Mouse (Mus musculus) heart, postnatal 14 days (tissue): ENCODE data around the gene Tescl. TPM values are rescaled to one million over a fixed set of nuclear protein-coding genes. Genes with fewer than 3 reads are reported as not detected.

ENCODE experiments used
- DNase-seq, 2 experiments: peaks; one replicate each; pipeline ENCODE4 v3.0.0; 2021 to 2022
- intact Hi-C: fragments of 180-260 bp; cut with DNase I; formaldehyde crosslinking; loops from one replicate; pipeline ENCODE4 v1.15.1; 2025
- total RNA-seq, 2 experiments: library from RNA; stranded (reverse); gene quantifications; 2 replicates each; pipeline ENCODE4 v1.2.3; 2021

The Tescl gene
- total RNA-seq, 2 experiments from 2014 or later = not detected

DNA sequence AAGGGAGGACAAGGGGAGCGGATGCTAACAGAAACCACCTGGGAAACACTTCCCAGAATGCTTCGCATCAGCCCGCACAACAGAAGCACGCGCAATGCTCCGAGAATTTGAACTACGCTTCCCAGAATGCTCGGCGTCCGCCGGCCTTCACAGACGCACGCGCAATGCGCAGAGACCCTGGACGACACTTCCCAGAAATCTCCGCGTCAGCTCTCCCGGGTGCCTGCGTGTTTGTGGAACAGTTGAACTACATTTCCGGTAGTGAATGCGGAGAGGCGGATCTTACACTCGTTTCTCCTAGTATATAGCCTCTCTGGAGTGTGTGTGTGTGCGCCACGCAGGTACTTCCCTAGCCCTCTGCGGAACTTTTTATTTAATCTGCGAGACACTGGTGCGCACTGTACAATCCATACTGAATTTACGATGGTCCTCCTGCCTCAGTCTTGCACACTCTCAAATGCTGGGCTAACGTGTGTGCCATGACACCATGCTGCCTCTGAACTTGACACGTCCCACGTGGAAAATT lies 17.1 kb downstream of the Tescl start, which contains the start of gene Zfp94:
TSS of gene Zfp94 (minus strand) at position 100 of the 526 bp plus-strand sequence.
- peak; percentile 92 to 94 for DNase-seq
- intact Hi-C loops = loop anchor here (5.0 to 10.0 kb wide), 2 partner anchors 86 to 182 kb away; partner anchors contain the start of gene Zfp235

DNA sequence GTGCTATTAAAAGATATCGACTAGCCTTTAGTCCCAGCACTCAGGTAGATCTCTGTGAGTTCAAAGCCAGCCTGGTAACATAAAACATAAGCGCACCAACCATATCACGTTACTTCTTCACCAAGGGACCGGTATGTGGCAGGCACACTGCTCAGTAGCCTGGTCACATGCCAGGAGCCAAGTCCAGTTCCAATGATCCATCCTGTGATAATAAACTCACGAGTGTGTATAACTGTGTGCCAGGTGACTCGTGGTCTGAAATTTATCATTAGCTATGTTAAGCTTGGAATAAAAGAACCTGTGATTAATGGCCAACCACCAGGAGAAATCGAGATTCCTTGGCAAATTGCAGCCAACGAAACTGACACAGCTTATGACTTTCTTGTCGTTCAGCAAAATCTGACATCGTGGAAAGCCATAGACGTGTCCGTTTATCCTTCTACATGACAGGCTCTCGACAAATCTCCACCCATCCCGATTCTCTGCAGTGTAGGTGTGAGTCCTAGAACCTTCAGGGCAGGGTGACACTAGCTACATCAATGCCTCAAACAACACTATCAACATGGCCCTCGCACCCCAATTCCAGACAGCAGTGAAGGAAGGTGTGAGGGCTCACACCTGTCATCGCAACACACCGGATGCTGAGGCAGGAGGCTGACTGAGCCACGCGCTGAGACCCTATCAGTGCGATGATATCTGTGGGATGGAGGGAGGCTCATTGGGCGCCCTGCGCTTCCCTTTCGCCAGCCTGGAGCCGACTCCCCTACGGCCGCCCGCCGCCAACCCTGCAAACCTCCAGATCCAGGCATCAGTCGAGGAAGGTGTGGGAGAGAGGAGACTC lies 17.8 kb downstream of the Tescl start:
- intact Hi-C loops = loop anchor here (5.0 to 10.0 kb wide), 2 partner anchors 86 to 181 kb away; partner anchors contain the start of gene Zfp235
- no peak for DNase-seq

DNA sequence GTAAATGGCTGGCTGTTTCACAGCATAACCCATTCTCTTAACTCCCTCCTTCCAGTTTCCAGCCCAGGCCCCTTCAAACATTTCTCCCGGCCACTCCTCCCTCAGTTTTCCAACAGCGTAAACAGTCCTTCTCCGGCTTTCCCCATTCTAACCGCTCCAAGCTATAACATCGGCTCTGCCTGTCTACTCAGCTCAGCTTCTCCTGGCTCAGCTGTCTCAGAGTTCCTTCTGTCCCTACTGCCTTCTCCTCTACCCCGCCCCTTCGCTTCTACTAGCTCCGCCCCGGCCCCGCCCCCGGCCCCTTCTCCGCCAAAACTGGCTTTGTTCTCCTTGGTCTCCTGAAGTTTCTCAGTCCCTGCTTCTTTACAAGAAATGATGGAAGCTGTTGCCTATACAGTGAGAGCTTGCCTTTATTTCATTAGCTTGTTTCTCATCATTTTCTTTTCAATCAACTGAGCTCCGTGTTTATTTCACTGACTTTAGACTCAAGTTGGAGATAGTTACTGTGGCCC lies 32.9 kb downstream of the Tescl start, which contains the start of gene Zfp61:
TSS of gene Zfp61 (minus strand) at position 462 of the 512 bp plus-strand sequence.
- intact Hi-C loops = no loop called here
- DNase-seq = peak; percentile 23 to 33

DNA sequence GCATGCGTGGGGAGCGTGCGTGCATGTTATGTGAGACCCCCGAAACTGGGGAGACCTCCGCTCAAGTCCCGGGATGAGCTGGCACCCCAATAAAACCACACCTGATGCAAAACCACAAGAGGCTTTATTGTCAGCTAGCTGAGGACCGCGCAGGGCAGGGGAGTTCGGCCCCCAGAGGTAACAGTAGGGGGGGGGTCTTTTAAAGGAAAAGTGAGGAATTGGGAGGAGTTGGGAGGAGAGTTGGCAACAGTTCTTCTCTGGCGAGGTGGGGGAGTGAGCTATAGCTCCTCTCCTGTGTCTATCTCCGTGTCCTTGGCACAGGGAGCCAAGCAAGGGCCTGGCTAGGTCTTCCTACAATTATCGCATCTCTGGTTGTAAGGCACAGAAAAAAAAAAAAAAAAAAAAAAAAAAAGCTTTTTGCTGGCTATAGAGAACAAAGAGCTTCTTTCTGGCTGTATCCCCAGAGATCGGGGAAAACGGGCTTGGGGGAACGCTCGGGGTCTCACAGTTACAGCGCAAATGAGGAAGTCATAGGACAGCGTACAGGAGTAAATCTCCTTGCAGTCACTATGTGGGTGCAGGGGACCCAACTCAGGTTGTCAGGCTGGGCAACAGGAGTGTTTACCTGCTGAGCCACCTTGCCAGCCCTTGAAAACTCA lies 33.8 kb downstream of the Tescl start:
- peak; percentile 4 to 9 for DNase-seq
- intact Hi-C loops = loop anchor here (5.0 kb wide), 1 partner anchor 333 kb away; no protein-coding TSS in a partner anchor

DNA sequence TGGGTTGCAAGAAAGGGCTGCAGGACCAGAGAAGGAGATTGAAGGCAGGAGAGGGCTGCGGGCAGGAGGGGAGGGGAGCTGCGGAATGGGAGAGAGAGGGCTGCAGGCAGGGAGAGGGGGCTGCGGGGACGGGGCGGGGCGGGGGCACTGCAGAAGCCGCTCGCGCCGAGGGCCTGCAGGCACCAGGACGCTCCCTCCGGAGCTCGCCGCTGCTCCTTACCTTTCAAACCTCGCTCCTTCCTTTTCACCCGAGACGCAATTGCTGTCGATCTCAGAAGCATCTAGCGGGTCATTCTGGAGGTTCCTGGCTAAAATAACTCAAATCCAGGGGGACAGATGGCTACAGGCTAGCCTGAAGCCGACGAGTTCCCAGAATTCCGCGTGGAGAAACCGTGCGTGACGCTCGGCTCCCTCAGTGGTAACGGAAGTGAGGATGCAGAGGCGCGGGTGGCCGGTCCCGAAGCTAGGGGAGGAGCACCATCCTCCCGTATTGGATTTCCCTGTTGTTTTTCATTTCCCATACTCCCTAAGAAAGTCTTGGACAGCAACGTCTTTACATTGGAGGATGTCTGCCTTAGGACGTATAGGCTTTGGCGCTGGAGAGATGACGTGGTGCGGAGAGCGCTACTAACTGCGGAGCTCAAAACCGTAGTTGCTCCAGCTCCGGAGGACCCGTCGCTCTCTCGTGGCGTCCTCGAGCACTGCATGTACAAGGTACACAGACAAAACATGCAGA lies 34.6 kb downstream of the Tescl start:
- intact Hi-C loops = loop anchor here (5.0 kb wide), 1 partner anchor 332 kb away; no protein-coding TSS in a partner anchor

DNA sequence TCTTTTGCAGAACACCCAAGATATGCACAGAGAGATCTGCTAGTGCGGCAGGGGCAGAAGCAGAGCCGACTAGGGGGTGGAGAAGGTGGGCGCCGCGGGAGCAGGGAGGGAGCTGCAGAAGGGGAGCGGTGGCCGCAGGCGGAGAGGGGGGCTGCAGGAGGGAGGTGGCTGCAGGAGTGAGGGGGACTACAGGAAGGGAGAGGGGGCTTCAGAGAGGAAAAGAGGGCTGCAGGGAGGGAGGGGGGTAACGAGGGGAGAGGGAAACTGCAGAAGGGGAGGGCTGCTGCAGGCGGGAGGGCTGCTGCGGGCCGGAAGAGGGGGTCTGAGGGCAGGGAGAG lies 35.1 kb downstream of the Tescl start:
- intact Hi-C loops = loop anchor here (5.0 kb wide), 1 partner anchor 331 kb away; no protein-coding TSS in a partner anchor
- no peak for DNase-seq

More for the DNA sequence above, 34.6 kb downstream of the Tescl start:
- DNase-seq = peak; percentile 64 to 76

DNA sequence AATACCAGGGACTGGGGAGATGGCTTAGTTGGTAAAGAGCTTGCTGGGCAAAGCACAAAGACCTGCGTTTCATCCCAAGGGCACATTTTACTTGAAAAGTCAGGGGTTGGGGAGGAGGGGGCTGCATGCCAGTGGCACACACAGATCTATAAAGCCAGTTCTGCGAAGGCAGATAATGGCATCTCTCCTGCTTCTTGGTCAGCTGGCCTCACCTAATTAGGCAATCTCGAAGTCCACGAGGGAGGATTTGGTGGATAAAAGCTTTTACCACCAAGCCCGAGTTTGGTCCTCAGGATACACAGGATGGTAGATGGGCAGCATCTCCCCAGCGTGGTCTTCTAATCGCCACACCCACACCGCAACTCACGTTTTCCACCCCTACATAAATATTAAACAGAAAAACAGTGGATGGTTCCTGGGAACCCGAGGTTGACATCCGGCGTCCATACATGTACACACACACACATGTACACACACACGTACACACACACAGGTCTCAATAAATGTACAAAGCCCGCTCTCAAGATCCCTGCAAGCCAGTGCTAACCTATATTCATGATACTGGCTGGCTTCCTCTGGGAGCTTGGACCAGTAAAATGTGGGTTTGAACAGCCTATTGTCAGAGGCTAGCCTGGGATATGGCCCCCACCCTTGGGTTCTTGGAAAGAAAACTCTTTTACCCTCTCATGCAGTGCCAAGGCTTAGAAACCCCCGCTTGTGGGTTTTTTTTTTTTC lies 36.2 kb downstream of the Tescl start:
- no peak for DNase-seq
- intact Hi-C loops = loop anchor here (5.0 kb wide), 1 partner anchor 330 kb away; no protein-coding TSS in a partner anchor

DNA sequence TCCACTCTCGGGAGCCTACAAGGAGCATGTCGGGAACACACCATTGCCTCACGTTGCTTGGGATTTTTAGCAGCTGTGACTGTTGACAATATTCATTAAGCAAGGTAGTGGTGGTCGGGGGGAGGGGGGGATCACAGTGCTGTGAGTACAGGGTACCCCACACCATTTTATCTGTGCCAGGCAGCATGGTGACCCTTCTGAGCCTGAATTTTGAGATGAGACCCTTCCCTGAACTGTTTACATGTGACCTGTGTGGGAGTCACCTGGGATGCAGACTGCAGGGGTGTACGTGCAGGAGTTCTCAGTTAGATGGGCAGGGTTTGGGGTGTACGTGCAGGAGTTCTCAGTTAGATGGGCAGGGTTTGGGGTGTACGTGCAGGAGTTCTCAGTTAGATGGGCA lies 37.4 kb downstream of the Tescl start:
- DNase-seq = no peak
- intact Hi-C loops = loop anchor here (5.0 kb wide), 1 partner anchor 329 kb away; no protein-coding TSS in a partner anchor

DNA sequence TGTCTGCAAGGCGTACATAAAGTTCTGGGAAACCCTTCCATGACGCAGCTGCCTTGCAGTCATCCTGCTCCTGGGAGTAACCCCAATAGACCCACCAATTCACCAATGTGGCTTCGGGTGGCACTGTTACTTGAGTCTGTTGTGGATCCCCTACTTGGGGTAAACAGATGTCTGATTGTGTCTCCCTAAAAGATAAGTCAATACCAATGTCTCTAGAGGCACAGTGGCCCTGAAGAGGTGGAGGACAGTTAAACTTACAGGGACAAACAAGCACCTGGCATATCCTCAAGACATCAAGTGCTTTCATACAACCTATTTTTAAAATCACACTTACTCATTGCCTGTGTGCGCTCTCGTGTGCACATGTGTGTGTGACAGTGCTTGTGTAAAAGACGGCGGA lies 38.4 kb downstream of the Tescl start:
- no peak for DNase-seq
- intact Hi-C loops = loop anchor here (5.0 kb wide), 1 partner anchor 328 kb away; no protein-coding TSS in a partner anchor

DNA sequence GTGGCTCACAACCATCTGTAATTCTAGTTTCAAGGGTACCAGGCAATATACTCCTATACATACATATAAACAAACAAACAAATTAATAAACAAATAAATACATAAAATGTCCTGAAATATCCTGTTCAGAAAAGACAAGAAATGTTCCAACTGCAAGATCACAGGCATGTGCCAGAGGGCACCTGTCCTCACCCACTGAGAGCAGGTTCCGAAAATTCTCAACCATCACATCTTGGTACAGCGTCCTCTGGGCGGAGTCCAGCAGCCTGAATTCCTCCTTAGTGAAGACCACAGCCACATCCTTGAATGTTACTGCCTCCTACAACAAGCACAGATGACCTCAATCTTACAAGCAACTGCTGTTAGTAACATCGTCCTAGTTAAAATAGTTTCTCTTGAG lies 39.0 kb downstream of the Tescl start:
- no peak for DNase-seq
- intact Hi-C loops = loop anchor here (5.0 kb wide), 1 partner anchor 327 kb away; no protein-coding TSS in a partner anchor

DNA sequence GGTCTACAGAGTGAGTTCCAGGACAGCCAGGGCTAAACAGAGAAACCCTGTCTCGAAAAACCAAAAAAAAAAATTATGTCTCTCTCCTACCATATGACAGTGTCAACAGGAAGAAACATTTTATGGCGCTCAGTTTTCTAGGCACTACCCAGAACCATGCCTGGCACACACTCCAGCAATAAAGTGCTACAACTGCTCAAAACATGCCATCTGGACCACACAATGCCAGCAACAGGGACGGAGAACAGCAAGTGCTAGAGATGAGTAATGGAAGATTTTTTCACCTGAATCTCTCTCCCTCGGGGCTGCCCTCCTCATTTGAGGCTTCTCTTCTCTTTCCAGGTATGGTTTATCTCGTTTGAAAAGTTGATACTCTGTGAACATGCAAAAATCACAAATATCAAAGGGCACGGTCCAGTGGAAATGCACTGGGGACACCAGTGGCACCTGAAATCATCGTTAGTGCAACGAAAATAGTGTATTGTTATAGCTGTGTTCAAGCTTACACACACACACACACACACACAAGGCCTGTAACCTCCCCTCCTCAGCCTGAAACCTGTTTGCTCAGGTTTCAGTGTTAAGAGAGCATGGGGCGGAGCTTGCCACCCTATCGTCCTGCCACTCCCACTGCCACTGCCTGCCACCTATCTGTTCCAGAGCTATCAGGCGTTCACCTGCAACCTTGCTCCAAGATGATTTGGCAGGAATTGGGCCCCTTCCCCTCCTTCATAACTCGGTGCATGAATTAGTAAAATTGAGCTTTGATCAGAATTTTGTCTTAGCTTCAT lies 40.5 kb downstream of the Tescl start:
- intact Hi-C loops = no loop called here

DNA sequence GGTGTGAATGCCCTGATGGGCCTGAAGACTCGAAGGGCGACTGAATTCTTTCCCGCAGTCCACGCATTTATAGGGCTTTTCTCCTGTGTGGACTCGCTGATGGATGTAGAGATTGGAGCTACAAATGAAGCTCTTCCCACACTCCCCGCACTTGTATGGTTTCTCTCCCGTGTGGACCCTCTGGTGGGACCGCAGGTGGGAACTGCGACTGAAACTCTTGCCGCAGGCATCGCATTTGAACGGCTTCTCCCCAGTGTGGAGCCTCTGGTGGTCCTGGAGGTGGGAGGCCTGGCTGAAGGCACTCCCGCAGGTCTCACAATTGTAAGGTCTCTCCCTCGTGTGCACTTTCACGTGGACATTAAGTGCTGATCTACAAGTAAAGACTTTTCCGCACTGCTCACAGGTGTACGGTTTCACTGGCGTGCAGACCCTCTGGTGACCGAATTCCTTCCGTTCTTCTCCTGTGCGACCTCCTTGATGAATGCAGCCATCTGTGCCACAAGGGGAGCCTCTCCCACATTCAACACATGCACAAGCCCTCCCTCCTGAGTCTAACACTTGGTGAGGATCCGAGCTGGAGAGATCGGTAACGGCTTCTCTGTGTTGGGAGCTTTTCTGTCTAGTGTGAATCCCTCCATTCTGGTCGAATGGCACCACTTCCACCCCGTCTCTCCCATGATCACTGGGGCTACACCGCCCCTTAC lies 42.2 kb downstream of the Tescl start:
- DNase-seq = no peak
- intact Hi-C loops = no loop called here

More for the DNA sequence above, 40.5 kb downstream of the Tescl start:
- no peak for DNase-seq

DNA sequence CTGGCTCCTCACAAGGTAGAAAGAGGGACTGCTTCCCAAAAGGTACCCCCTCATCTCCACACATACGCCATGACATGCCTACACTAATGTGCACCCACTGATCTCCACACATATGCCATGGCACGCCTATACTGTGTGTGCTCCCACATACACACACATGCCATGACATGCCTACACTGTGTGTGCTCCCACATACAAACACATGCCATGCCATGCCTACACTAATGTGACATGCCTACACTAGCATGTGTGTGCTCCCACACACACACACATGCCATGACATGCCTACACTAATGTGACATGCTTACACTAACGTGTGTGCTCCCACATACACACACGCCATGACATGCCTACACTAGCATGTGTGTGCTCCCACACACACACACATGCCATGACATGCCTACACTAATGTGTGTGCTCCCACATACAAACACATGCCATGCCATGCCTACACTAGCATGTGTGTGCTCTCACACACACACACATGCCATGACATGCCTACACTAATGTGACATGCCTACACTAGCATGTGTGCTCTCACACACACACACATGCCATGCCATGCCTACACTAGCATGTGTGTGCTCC lies 43.5 kb downstream of the Tescl start:
- no peak for DNase-seq
- intact Hi-C loops = no loop called here

DNA sequence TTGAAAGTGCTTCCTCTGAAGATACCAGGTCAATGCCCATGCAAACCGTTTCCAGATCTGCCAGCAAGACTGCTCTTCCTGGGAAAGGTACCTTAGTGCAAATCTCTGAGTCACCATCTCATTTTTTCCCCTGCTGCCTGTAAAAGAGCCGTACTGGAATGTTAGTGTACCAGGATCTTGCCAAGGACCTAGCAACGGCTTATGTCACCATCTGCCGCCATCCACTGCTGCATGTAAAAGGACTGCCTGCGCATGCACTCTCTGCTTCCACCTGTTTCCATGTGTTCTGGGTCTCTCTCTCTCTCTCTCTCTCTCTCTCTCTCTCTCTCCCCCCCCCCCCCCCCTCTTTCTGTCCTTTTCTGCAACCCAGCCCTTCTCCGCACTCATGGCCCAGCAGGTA lies 45.2 kb downstream of the Tescl start:
- no peak for DNase-seq
- intact Hi-C loops = no loop called here

DNA sequence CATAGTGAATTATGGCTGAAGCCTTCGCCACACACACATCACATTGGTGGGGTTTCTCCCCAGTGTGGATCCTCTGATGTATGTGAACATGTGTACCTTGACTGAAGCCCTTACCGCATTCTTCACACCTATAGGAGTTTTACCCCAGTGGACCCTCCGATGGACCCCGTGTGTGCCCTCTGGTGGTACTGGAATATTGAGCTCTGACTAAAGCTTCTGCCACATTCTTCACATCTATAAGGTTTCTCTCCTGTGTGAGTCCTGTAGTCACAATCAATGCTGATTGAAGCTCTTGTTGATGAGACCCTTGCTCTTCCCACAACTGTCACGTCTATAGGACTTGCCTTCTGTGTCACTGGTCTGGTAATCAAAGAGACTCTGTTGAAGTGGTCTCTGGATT lies 46.1 kb downstream of the Tescl start:
- no peak for DNase-seq
- intact Hi-C loops = no loop called here

DNA sequence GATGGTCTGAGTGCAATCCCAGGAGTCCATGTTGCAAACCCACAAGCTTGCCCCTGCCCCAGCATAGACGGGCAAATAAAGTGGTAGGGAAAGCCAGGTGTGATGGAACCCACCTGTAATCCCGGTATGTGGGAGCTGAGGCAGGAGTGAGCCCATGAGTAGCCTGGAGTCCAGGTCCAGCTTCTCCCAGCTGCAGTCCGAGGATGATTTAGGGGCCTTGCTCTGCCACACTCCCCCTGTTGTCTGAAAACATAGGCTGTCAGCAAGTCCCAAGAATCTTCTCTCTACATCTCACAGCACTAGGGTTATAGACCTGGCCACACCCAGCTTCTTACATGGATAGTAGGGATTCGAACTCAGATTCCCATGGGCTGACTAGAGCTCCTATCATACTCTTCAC lies 46.8 kb downstream of the Tescl start:
- intact Hi-C loops = no loop called here
- no peak for DNase-seq

DNA sequence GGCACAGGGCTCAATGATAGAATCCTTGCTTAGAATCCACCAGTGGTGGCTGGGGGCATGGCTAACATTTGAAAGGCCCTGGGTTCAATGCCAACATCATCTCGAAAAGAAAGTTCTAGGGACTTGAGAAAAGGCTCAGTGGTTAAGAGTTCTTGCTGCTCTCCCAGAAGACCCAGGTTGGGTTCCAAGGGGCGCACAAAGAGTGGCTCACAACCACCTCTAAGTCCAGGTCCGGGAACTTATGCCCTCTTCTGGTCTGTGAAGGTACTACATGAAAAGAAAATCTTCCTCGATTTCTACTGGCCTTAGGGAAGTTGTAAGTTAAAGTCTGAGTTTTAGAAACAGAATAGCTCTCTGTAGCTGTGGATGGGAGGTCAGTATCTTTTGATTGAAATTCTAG lies 47.6 kb downstream of the Tescl start:
- intact Hi-C loops = no loop called here
- DNase-seq = no peak
